Mouse (Mus musculus): ENCODE data around the gene Tango6. TPM values are rescaled to one million over a fixed set of nuclear protein-coding genes. Genes with fewer than 3 reads are reported as not detected.

Tango6 gene
- polyA plus RNA-seq, 1 experiment from 2014 or later: 7.2 TPM

DNA sequence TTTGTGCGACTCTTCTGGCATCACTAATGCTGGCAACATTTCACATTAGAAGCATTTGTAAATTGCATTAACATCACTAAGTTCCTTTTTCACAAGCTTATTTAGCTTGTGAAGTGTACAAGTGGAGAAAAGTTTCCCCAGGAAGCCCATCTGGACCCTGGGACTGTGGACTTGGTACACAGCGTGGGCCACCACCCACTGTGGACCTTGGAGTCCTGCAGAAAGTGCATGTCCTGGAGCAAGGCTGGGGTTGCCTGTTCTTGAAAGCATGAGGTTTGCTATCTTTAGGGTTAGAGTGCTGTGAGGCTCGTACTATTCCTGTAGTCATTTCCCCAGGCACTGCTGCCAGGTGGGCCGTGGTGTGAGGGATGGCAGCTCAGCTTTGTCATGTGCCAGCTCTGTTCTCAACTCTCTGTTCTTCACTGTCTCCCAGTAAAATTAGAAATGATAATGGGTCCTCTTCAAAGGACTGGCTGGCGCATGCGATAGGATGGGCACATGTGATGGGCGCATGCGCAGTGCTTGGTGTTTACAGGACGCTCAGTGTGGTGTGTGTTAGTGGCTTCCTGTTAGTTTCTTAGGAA is 87.8 kb downstream of the Tango6 start:
- no peak overlapping the region for H3K4me3 ChIP-seq (ENCODE audit: low read depth, low read length)
- WGBS: 92% methylated on average over 9 of the region's 9 CpGs
- no peak for ATAC-seq (ENCODE audit: low FRiP score)

DNA sequence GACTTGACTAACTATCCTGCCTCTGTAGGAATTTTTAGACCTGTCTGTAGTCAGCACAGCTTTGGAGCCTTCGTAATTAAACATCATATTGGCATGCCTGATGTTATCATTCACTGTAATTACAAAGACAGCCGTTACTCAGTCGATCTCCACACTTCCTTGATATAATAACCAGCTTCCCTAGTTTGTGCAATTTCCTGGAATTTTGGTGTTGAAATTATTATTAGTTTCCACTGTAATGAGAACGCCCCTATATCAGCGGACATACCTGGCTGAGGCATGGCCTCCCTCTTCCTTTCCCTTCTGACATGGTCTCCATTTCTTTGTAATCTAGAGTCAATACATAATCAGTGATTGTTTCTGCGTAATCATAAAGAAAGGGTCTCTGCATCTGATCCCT is 89.2 kb downstream of the Tango6 start:
- H3K27ac ChIP-seq (ENCODE audit: low read depth, low read length): no peak overlapping the region
- no peaks in the 10 kb centered on the region for H3K27me3 ChIP-seq (ENCODE audit: control insufficient read depth, insufficient read depth, low read length)
- ATAC-seq (ENCODE audit: low FRiP score) (no peak), DNase-seq (ENCODE audit: low spot score) (no peak)
- H3K9ac ChIP-seq (ENCODE audit: low read depth, low read length): no peak overlapping the region
- no peak overlapping the region for H3K4me2 ChIP-seq (replicated peaks; ENCODE audit: low read depth, low read length)
- no peaks in the 10 kb centered on the region for H3K36me3 ChIP-seq (ENCODE audit: control insufficient read depth, insufficient read depth, low read length)
- no peaks in the 10 kb centered on the region for H3K9me3 ChIP-seq (ENCODE audit: control insufficient read depth, low read length)
- 88% methylated on average over 6 of the region's 6 CpGs for WGBS
- H3K4me1 ChIP-seq (replicated peaks; ENCODE audit: control insufficient read depth, insufficient read depth, low read length): no peaks in the 10 kb centered on the region
- no peak overlapping the region for H3K4me3 ChIP-seq (ENCODE audit: low read depth, low read length)

More for the DNA sequence above, 87.8 kb downstream of the Tango6 start:
- H3K4me1 ChIP-seq (replicated peaks; ENCODE audit: control insufficient read depth, insufficient read depth, low read length): no peaks in the 10 kb centered on the region
- no peaks in the 10 kb centered on the region for H3K36me3 ChIP-seq (ENCODE audit: control insufficient read depth, insufficient read depth, low read length)
- H3K4me2 ChIP-seq (replicated peaks; ENCODE audit: low read depth, low read length): no peak overlapping the region
- no peaks in the 10 kb centered on the region for H3K27me3 ChIP-seq (ENCODE audit: control insufficient read depth, insufficient read depth, low read length)
- no peak overlapping the region for H3K27ac ChIP-seq (ENCODE audit: low read depth, low read length)
- no peaks in the 10 kb centered on the region for H3K9me3 ChIP-seq (ENCODE audit: control insufficient read depth, low read length)
- no peak overlapping the region for H3K9ac ChIP-seq (ENCODE audit: low read depth, low read length)
- no peak for DNase-seq (ENCODE audit: low spot score)

DNA sequence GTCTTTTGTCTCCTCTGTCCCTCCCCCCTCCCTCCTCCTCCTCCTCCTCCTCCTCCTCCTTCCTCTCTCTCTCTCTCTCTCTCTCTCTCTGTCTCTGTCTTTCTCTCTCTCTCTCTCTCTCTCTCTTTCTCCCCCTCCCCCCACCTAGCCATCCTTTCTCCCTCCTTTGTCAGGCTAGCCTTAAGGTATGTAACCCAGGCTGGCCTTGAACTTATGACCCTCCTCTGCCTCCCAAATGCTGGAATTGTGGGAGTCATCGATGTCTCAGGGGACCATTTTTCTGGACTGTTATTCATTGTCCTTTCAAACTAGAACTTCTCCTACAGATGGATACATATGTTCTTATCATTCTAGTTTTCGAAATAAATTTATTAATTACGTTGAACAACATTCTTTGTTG is 89.6 kb downstream of the Tango6 start:
- Histone ChIP-seq H3K4me1 (replicated peaks; ENCODE audit: control insufficient read depth, insufficient read depth, low read length) (no peaks in the 10 kb centered on the region), H3K4me3 (ENCODE audit: low read depth, low read length) (no peak overlapping the region), H3K36me3 (ENCODE audit: control insufficient read depth, insufficient read depth, low read length) (no peaks in the 10 kb centered on the region), H3K27me3 (ENCODE audit: control insufficient read depth, insufficient read depth, low read length) (no peaks in the 10 kb centered on the region), H3K9me3 (ENCODE audit: control insufficient read depth, low read length) (no peaks in the 10 kb centered on the region), H3K9ac (ENCODE audit: low read depth, low read length) (no peak overlapping the region), H3K4me2 (replicated peaks; ENCODE audit: low read depth, low read length) (no peak overlapping the region), H3K27ac (ENCODE audit: low read depth, low read length) (no peak overlapping the region)
- 92% methylated on average over 3 of the region's 3 CpGs for WGBS
- DNase-seq (ENCODE audit: low spot score): no peak
- ATAC-seq (ENCODE audit: low FRiP score): no peak

DNA sequence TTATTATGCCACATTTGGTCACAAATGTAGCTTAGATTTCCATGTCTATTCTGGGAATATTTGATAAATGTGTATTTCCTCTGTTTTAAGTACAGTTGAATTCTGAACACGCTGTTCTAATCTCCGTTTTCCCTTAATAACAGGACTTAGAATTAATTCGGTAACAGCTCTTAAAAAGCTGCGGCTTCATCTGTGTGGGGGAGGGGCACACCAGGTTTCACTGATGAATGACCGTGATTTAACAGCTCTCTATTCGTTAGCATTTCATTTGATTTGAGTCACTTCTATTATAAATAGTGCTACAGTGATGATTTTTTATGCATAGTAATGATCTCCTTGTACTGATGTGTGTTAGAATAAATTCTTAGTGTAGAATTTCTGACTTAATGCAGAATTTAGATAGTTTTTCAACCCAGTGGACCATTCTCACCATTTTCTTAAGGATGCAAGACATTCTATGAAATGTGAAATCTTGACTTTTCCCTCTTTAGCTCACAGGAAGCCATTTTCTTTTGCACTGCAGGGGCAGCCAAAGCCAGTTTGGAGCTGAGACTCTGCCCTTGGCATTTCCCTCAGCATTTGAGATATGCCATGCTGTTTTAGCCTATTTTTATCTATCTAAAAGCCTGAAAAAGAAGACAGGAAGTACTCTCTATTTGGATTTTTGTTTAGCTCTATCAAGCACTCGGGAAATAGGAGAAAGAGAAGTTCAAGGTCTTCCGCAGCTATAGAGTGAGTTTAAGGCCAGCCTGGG is 91.9 kb downstream of the Tango6 start:
- Histone ChIP-seq H3K27ac (ENCODE audit: low read depth, low read length) (no peak overlapping the region), H3K9ac (ENCODE audit: low read depth, low read length) (no peak overlapping the region), H3K4me1 (replicated peaks; ENCODE audit: control insufficient read depth, insufficient read depth, low read length) (no peaks in the 10 kb centered on the region), H3K4me3 (ENCODE audit: low read depth, low read length) (no peak overlapping the region), H3K9me3 (ENCODE audit: control insufficient read depth, low read length) (no peaks in the 10 kb centered on the region), H3K27me3 (ENCODE audit: control insufficient read depth, insufficient read depth, low read length) (no peaks in the 10 kb centered on the region), H3K4me2 (replicated peaks; ENCODE audit: low read depth, low read length) (no peak overlapping the region), H3K36me3 (ENCODE audit: control insufficient read depth, insufficient read depth, low read length) (no peaks in the 10 kb centered on the region)
- no peak for ATAC-seq (ENCODE audit: low FRiP score)
- no peak for DNase-seq (ENCODE audit: low spot score)
- 79% methylated on average over 8 of the region's 8 CpGs for WGBS

DNA sequence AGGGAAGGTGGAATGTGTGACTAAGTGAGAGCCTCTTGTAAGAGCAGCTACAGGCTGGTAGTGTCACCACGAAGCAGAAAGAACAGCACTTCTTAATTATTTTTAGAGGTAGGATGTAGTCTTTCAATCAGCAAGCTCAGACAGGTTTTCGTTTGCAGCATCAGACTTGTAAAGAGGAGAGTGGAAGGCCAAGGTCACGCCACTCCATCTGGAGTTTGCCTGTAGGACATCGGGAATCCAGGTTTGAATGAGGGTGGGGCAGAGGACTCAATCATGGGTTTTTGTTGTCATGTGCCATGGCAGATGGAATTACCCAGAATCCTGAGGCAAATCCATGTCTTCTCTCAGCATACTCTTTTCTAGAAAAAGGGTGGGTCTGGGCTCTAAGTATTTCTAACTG is 106.8 kb downstream of the Tango6 start:
- H3K27ac ChIP-seq (ENCODE audit: low read depth, low read length): no peak overlapping the region
- no peak for DNase-seq (ENCODE audit: low spot score)
- 71% methylated on average over 4 of the region's 4 CpGs for WGBS
- no peak overlapping the region for H3K9ac ChIP-seq (ENCODE audit: low read depth, low read length)
- no peak overlapping the region for H3K4me3 ChIP-seq (ENCODE audit: low read depth, low read length)
- no peak overlapping the region for H3K4me2 ChIP-seq (replicated peaks; ENCODE audit: low read depth, low read length)
- H3K9me3 ChIP-seq (ENCODE audit: control insufficient read depth, low read length): no peaks in the 10 kb centered on the region
- no peak for ATAC-seq (ENCODE audit: low FRiP score)
- H3K36me3 ChIP-seq (ENCODE audit: control insufficient read depth, insufficient read depth, low read length): no peaks in the 10 kb centered on the region
- no peaks in the 10 kb centered on the region for H3K4me1 ChIP-seq (replicated peaks; ENCODE audit: control insufficient read depth, insufficient read depth, low read length)
- H3K27me3 ChIP-seq (ENCODE audit: control insufficient read depth, insufficient read depth, low read length): no peaks in the 10 kb centered on the region

DNA sequence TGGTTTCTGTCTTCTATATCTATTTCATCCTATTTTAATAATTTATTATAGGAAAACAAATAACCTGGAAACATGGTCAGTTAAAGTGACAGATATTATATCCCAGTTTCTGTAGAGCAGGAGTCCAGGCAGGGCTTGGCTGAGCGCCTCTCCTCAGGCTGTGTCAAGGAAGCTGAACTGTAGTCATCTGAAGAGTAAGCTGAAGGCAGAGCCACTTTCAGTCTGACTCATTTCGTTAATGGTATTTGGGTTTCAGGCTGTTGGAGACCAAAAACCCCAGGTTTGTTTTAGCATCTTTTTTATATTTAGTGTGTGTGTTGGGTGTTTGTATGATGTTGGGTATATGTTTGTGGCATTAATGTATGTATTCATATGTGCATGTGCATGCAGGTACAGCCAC is 112.0 kb downstream of the Tango6 start:
- ATAC-seq (ENCODE audit: low FRiP score) (no peak), DNase-seq (ENCODE audit: low spot score) (no peak)
- Histone ChIP-seq H3K4me2 (replicated peaks; ENCODE audit: low read depth, low read length) (no peak overlapping the region), H3K27ac (ENCODE audit: low read depth, low read length) (no peak overlapping the region), H3K4me3 (ENCODE audit: low read depth, low read length) (no peak overlapping the region), H3K4me1 (replicated peaks; ENCODE audit: control insufficient read depth, insufficient read depth, low read length) (no peaks in the 10 kb centered on the region), H3K36me3 (ENCODE audit: control insufficient read depth, insufficient read depth, low read length) (no peaks in the 10 kb centered on the region), H3K27me3 (ENCODE audit: control insufficient read depth, insufficient read depth, low read length) (no peaks in the 10 kb centered on the region), H3K9me3 (ENCODE audit: control insufficient read depth, low read length) (no peaks in the 10 kb centered on the region), H3K9ac (ENCODE audit: low read depth, low read length) (no peak overlapping the region)
- WGBS: 91% methylated on average over 2 of the region's 2 CpGs

DNA sequence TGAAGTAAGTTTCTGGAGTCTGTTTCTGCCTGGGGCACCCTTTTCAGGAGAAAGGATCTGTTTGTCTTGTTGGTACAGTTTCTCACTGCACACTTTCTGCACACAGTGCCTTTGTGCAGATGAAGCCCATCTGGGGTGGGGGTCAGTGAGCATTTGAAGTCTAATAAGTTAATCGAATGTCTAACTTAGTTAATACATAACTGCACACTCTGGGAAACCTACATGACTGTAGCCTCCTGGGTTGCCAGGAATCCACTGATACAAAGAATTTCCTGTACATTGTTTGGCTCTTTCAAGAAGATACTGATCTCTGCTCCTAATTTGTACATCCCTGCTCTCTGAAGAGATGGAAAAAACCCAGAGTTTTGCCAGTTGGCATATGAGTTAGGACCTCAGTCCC is 117.0 kb downstream of the Tango6 start:
- ATAC-seq (ENCODE audit: low FRiP score): no peak
- 54% methylated on average over 1 of the region's 1 CpGs for WGBS
- H3K4me2 ChIP-seq (replicated peaks; ENCODE audit: low read depth, low read length): no peak overlapping the region
- no peak overlapping the region for H3K27ac ChIP-seq (ENCODE audit: low read depth, low read length)
- no peaks in the 10 kb centered on the region for H3K4me1 ChIP-seq (replicated peaks; ENCODE audit: control insufficient read depth, insufficient read depth, low read length)
- no peak overlapping the region for H3K4me3 ChIP-seq (ENCODE audit: low read depth, low read length)
- DNase-seq (ENCODE audit: low spot score): no peak
- no peak overlapping the region for H3K9ac ChIP-seq (ENCODE audit: low read depth, low read length)
- H3K36me3 ChIP-seq (ENCODE audit: control insufficient read depth, insufficient read depth, low read length): no peaks in the 10 kb centered on the region
- H3K27me3 ChIP-seq (ENCODE audit: control insufficient read depth, insufficient read depth, low read length): no peaks in the 10 kb centered on the region
- H3K9me3 ChIP-seq (ENCODE audit: control insufficient read depth, low read length): no peaks in the 10 kb centered on the region

DNA sequence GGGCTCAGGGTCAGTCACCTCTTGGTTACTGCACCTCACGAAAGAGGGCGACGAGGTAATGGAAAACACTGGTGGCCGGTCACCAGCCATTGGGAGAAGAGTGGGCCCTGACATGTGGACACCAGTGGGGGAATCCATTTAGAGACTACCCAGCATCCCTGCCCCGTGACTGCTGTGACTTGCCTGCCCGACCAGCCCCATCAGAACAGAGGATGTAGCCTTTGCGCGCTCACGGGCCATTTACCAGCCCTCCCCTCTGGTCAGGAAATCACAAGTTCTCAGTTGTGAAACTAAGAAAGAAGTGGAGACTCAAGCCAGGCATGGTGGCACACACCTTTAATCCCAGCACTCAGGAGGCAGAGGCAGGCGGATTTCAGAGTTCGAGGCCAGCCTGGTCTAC is 118.4 kb downstream of the Tango6 start:
- Histone ChIP-seq H3K27ac (ENCODE audit: low read depth, low read length) (no peak overlapping the region), H3K4me1 (replicated peaks; ENCODE audit: control insufficient read depth, insufficient read depth, low read length) (no peaks in the 10 kb centered on the region), H3K9me3 (ENCODE audit: control insufficient read depth, low read length) (no peaks in the 10 kb centered on the region), H3K36me3 (ENCODE audit: control insufficient read depth, insufficient read depth, low read length) (no peaks in the 10 kb centered on the region), H3K4me3 (ENCODE audit: low read depth, low read length) (no peak overlapping the region), H3K27me3 (ENCODE audit: control insufficient read depth, insufficient read depth, low read length) (no peaks in the 10 kb centered on the region), H3K9ac (ENCODE audit: low read depth, low read length) (no peak overlapping the region), H3K4me2 (replicated peaks; ENCODE audit: low read depth, low read length) (no peak overlapping the region)
- no peak for DNase-seq (ENCODE audit: low spot score)
- no peak for ATAC-seq (ENCODE audit: low FRiP score)
- WGBS: 93% methylated on average over 11 of the region's 11 CpGs

Data from hindbrain, embryonic 11.5 days (tissue).